In genomic region chr13:106935871-106936255, GRCm38 (mm10) we compare ENCODE assay signal across 9 mouse cellular contexts. TPM values are rescaled to one million over a fixed set of nuclear protein-coding genes. Genes with fewer than 3 reads are reported as not detected.
DNase-seq lines count a peak whose midpoint lies in the region; ATAC-seq lines count a peak whose summit lies in the region.
"Had no signal": no experiment of that assay in that cellular context is flagged by ENCODE, and none has a peak within 500 bp of the region (broad histone marks: within the 10 kb centered on the region; RNA-seq: fewer than 3 reads in every experiment).

No protein-coding gene starts in this region.

- ATAC-seq in kidney, embryonic 14.5 days (ENCODE audit: low FRiP score, low TSS enrichment) = no peak
- ATAC-seq in hindbrain, embryonic 13.5 days (ENCODE audit: low FRiP score) = no peak
- ATAC-seq in midbrain, embryonic 12.5 days (ENCODE audit: low FRiP score, low read depth) = no peak

- H3K36me3 ChIP-seq in kidney, embryonic 14.5 days (ENCODE audit: control insufficient read depth, insufficient read depth, low read length) = no peaks in the 10 kb centered on the region
- no peaks in the 10 kb centered on the region for H3K36me3 ChIP-seq in hindbrain, embryonic 13.5 days
- no peaks in the 10 kb centered on the region for H3K36me3 ChIP-seq in midbrain, embryonic 12.5 days

- no peaks in the 10 kb centered on the region for H3K9me3 ChIP-seq in kidney, embryonic 14.5 days (ENCODE audit: control insufficient read depth, low read length)
- H3K9me3 ChIP-seq in hindbrain, embryonic 13.5 days = no peaks in the 10 kb centered on the region
- no peaks in the 10 kb centered on the region for H3K9me3 ChIP-seq in midbrain, embryonic 12.5 days

- H3K27me3 ChIP-seq in kidney, embryonic 14.5 days (ENCODE audit: control insufficient read depth, insufficient read depth, low read length) = no peaks in the 10 kb centered on the region
- no peaks in the 10 kb centered on the region for H3K27me3 ChIP-seq in hindbrain, embryonic 13.5 days
- H3K27me3 ChIP-seq in midbrain, embryonic 12.5 days = no peaks in the 10 kb centered on the region
- H3K27me3 ChIP-seq: Patski had no signal

- H3K4me3 ChIP-seq in kidney, embryonic 14.5 days (ENCODE audit: low read length) = peak overlapping the region; percentile 98
- H3K4me3 ChIP-seq in hindbrain, embryonic 13.5 days = peak overlapping the region; percentile 91
- peak overlapping the region; percentile 99 for H3K4me3 ChIP-seq in midbrain, embryonic 12.5 days

- H3K27ac ChIP-seq in kidney, embryonic 14.5 days (ENCODE audit: low read depth, low read length) = peak overlapping the region; percentile 83
- peak overlapping the region; percentile 91 for H3K27ac ChIP-seq in hindbrain, embryonic 13.5 days
- H3K27ac ChIP-seq in midbrain, embryonic 12.5 days (replicated peaks) = no peak overlapping the region; the same call in 1 of the 2 replicates

- 6% methylated on average over 9 of the region's 9 CpGs for WGBS in kidney, embryonic 14.5 days
- WGBS in hindbrain, embryonic 13.5 days = 9% methylated on average over 9 of the region's 9 CpGs
- WGBS in midbrain, embryonic 12.5 days = 9% methylated on average over 9 of the region's 9 CpGs

- peak overlapping the region; percentile 96 for H3K9ac ChIP-seq in kidney, embryonic 14.5 days (ENCODE audit: low read depth, low read length)
- H3K9ac ChIP-seq in hindbrain, embryonic 13.5 days = peak overlapping the region; percentile 87
- H3K9ac ChIP-seq in midbrain, embryonic 12.5 days (replicated peaks) = peak overlapping the region; percentile 86

- no peak for DNase-seq in kidney, postnatal 25 days
- DNase-seq in brain, adult 2 months (ENCODE audit: low read depth, low spot score) = peak; percentile 24
- DNase-seq in layer of hippocampus, postnatal 25 days (ENCODE audit: extremely low spot score in 1 of 2, low spot score in 1 of 2) = no peak
- no peak for DNase-seq in layer of hippocampus, postnatal 14 days (ENCODE audit: low spot score in 2 of 2)
- DNase-seq in thymus, postnatal 10 days (ENCODE audit: low spot score in 2 of 2) = no peak

- H3K4me2 ChIP-seq in kidney, embryonic 14.5 days (replicated peaks; ENCODE audit: low read depth, low read length) = peak overlapping the region; percentile 61
- peak overlapping the region; percentile 76 for H3K4me2 ChIP-seq in hindbrain, embryonic 13.5 days
- peak overlapping the region; percentile 62 for H3K4me2 ChIP-seq in midbrain, embryonic 12.5 days (replicated peaks)

- H3K4me1 ChIP-seq in kidney, embryonic 14.5 days (ENCODE audit: control insufficient read depth, insufficient read depth, low read length) = no peaks in the 10 kb centered on the region
- peaks cover 13% of the 10 kb centered on the region for H3K4me1 ChIP-seq in hindbrain, embryonic 13.5 days (replicated peaks)
- peaks cover 9% of the 10 kb centered on the region for H3K4me1 ChIP-seq in midbrain, embryonic 12.5 days

RNA-seq across cellular contexts. Expression of gene Ipo11, which starts 0.9 kb away (rescaled TPM):
- 76.7 and 88.5 TPM in 2 replicates for polyA plus RNA-seq in kidney, embryonic 14.5 days (2014; fragmentation: Nextera tagmentation; extraction: Ambion mirVana)
- 37.8 and 38.9 TPM in 2 replicates for polyA plus RNA-seq in hindbrain, embryonic 13.5 days (2015; fragmentation: Nextera tagmentation; extraction: Ambion mirVana)
- 66.8 and 70.1 TPM in 2 replicates for polyA plus RNA-seq in midbrain, embryonic 12.5 days (2016; fragmentation: Nextera tagmentation; extraction: Ambion mirVana)
- 10 to 100 TPM; 59.6 to 67.9 TPM for total RNA-seq in layer of hippocampus, postnatal 25 days (2021)
- 10 to 100 TPM; 57.5 to 58.6 TPM for total RNA-seq in layer of hippocampus, postnatal 14 days (2021)

RNA-seq across cellular contexts. Expression of gene Dimt1, which starts 11.1 kb away (rescaled TPM):
- 54.6 and 58.6 TPM in 2 replicates for polyA plus RNA-seq in kidney, embryonic 14.5 days (2014; fragmentation: Nextera tagmentation; extraction: Ambion mirVana)
- 37.3 and 39.8 TPM in 2 replicates for polyA plus RNA-seq in hindbrain, embryonic 13.5 days (2015; fragmentation: Nextera tagmentation; extraction: Ambion mirVana)
- 40.4 and 40.5 TPM in 2 replicates for polyA plus RNA-seq in midbrain, embryonic 12.5 days (2016; fragmentation: Nextera tagmentation; extraction: Ambion mirVana)
- total RNA-seq in layer of hippocampus, postnatal 25 days (2021) = 10 to 100 TPM; 19.5 to 25.0 TPM
- total RNA-seq in layer of hippocampus, postnatal 14 days (2021) = 10 to 100 TPM; 19.8 to 21.0 TPM
